Mouse (Mus musculus): ENCODE data around the gene Arl15.

GRCm38 (mm10) chr13:113916761-113917160 is 122.5 kb downstream of the Arl15 start:
- TF ChIP-seq CTCF (IDR thresholded peaks at IDR 0.05; ENCODE audit: extremely low read depth, insufficient read depth, insufficient read length, insufficient replicate concordance) (no peak), POLR2A (IDR thresholded peaks at IDR 0.05; ENCODE audit: low read depth, low read length) (no peak)
